Mouse (Mus musculus) heart, embryonic 14.5 days (tissue): ENCODE measurements around the gene Aqp11. TPM values are rescaled to one million over a fixed set of nuclear protein-coding genes. Genes with fewer than 3 reads are reported as not detected.

Source experiments
- ATAC-seq: fragments of 200-750 bp; cut with Nextera tagmentation; 2 replicates; pipeline ENCODE4 v1.8.0; 2017; ENCODE audit warnings: low read depth, moderate TSS enrichment; ENCODE audit not compliant: insufficient number of reproducible peaks, insufficient read depth, low FRiP score
- H3K27ac ChIP-seq, 2 experiments: fragments of 200-500 bp in 1 of 2; fragments of 300-500 bp in 1 of 2; sonication (generic) in 1 of 2; replicated peaks in 1 of 2; 2 replicates each; pipeline ENCODE4 v1.5.1; 2012 to 2014; ENCODE audit warnings: low read depth in 2 of 2, low read length in 2 of 2, control low read depth in 1 of 2, mild to moderate bottlenecking in 1 of 2, mixed read lengths in 1 of 2; ENCODE audit not compliant: control insufficient read depth in 1 of 2, insufficient read depth in 1 of 2
- H3K27me3 ChIP-seq: fragments of 300-500 bp; sonication (generic); 2 replicates; pipeline ENCODE4 v1.6.1; 2014; ENCODE audit warnings: mild to moderate bottlenecking, low read length, control low read depth; ENCODE audit not compliant: control insufficient read depth, insufficient read depth
- H3K36me3 ChIP-seq: fragments of 300-500 bp; sonication (generic); 2 replicates; pipeline ENCODE4 v1.6.1; 2014; ENCODE audit warnings: mild to moderate bottlenecking, control low read depth, low read length, mixed read lengths; ENCODE audit not compliant: control insufficient read depth, insufficient read depth
- H3K4me1 ChIP-seq, 2 experiments: fragments of 200-500 bp in 1 of 2; fragments of 300-500 bp in 1 of 2; sonication (generic) in 1 of 2; 2 replicates each; pipeline ENCODE4 v1.6.1; 2012 to 2014; ENCODE audit warnings: low read length in 2 of 2, control low read depth in 1 of 2, mixed read lengths in 1 of 2; ENCODE audit not compliant: control insufficient read depth in 2 of 2, insufficient read depth in 2 of 2
- H3K4me2 ChIP-seq: fragments of 300-500 bp; sonication (generic); 2 replicates; pipeline ENCODE4 v1.6.1; 2014; ENCODE audit warnings: mild to moderate bottlenecking, low read length
- H3K4me3 ChIP-seq, 2 experiments: fragments of 200-500 bp in 1 of 2; fragments of 300-500 bp in 1 of 2; sonication (generic) in 1 of 2; 2 replicates each; pipeline ENCODE4 v1.5.1; 2012 to 2014; ENCODE audit warnings: low read length in 2 of 2, mild to moderate bottlenecking in 2 of 2, control low read depth in 1 of 2, low read depth in 1 of 2, moderate library complexity in 1 of 2; ENCODE audit not compliant: control insufficient read depth in 1 of 2, insufficient read depth in 1 of 2
- H3K9ac ChIP-seq: fragments of 300-500 bp; sonication (generic); 2 replicates; pipeline ENCODE4 v1.6.1; 2014; ENCODE audit warnings: mild to moderate bottlenecking, low read length
- H3K9me3 ChIP-seq: fragments of 300-500 bp; sonication (generic); 2 replicates; pipeline ENCODE4 v1.6.1; 2016; ENCODE audit warnings: low read length, control low read depth; ENCODE audit not compliant: control insufficient read depth
- WGBS: fragments of 180-500 bp; shearing (Covaris S2); extraction: QIAGEN DNeasy Blood & Tissue Kit; methylation state at CpG from one replicate; pipeline ENCODE4 v1.1.7; 2014; 5-methylcytosine and 5-hydroxymethylcytosine counted together
- polyA plus RNA-seq: library from polyadenylated mRNA; unstranded; fragments of >200 nt; fragmentation: Nextera tagmentation; extraction: Ambion mirVana; gene quantifications from 2 replicates; pipeline ENCODE4 v1.2.1, GENCODE M21; 2014

Aqp11 gene
- polyA plus RNA-seq, 1 experiment from 2014 or later = 2.1 TPM

- Histone ChIP-seq H3K27me3 (no peaks in the 10 kb centered on the region), H3K36me3 (no peaks in the 10 kb centered on the region), H3K4me3 (no peak overlapping the region), H3K4me2 (no peak overlapping the region), H3K9me3 (no peaks in the 10 kb centered on the region), H3K4me1 (peaks cover 0 to 3% of the 10 kb centered on the region in 2 experiments; a peak in 1 of 4 replicates), H3K9ac (no peak overlapping the region), H3K27ac (no peak overlapping the region)
- WGBS = 15% methylated on average over 3 of the region's 3 CpGs
- no peak for ATAC-seq
Measured at GRCm38 (mm10) chr7:97745299-97745698, 7.2 kb upstream of the Aqp11 start.

DNA sequence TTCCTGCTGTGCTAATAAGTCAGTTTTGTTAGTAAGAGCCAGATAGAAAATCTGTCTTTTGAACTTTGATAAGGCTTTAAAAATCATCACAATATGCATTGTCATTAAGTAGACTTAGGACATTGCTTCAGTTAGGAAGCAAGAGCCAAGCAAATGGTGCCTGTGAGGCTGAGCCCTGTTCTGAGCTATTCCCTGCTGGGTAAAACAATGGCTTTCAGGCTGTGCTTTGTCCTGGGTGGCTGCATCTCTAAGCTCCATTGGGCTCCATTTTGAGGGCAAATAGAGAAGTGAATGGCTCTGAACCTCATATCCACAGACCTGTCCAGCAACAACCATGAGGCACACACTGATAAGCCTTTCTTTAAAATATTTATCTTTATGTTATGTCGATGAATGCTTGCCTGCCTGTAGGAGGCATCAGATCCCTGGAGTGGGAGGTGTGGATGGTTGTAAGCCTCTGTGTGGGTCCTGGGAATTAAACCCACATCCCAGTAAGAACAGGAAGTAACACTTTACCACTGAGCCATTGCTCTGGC is 3.7 kb upstream of the Aqp11 start:
- no peak overlapping the region for H3K4me3 ChIP-seq
- H3K36me3 ChIP-seq = no peaks in the 10 kb centered on the region
- no peaks in the 10 kb centered on the region for H3K9me3 ChIP-seq
- no peak overlapping the region for H3K27ac ChIP-seq
- H3K4me1 ChIP-seq = peaks cover 5 to 6% of the 10 kb centered on the region in 2 experiments; a peak in 1 of 4 replicates
- H3K4me2 ChIP-seq = no peak overlapping the region
- peaks cover 1% of the 10 kb centered on the region; the same call in 1 of the 2 replicates for H3K27me3 ChIP-seq
- WGBS = 31% methylated on average over 1 of the region's 1 CpGs
- H3K9ac ChIP-seq = no peak overlapping the region
- ATAC-seq = no peak

DNA sequence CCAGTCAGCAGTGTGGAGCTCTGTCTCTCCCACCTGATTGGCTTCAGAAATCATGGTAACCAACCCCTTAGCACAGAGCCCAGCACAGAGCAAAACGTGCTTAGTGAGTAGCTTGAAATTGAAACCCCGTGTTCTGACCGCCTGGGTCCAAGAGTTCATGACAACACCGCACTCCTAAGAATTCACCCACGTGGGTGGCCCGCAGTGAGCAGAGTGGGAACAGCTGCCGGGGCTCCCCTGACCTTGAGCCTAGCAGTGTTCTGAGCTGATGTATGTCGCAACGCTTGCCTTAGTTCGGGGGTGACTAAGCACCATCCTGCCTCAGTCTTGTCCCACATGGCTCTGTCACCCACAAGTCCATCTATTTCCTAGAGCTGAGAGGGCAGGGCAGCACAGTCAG is 2.9 kb upstream of the Aqp11 start:
- no peak for ATAC-seq
- no peak overlapping the region for H3K9ac ChIP-seq
- no peaks in the 10 kb centered on the region for H3K9me3 ChIP-seq
- peaks cover 5 to 6% of the 10 kb centered on the region in 2 experiments; a peak in 1 of 4 replicates for H3K4me1 ChIP-seq
- no peaks in the 10 kb centered on the region for H3K36me3 ChIP-seq
- peaks cover 2% of the 10 kb centered on the region; the same call in 1 of the 2 replicates for H3K27me3 ChIP-seq
- 81% methylated on average over 10 of the region's 10 CpGs for WGBS
- no peak overlapping the region for H3K27ac ChIP-seq
- H3K4me3 ChIP-seq = no peak overlapping the region
- no peak overlapping the region for H3K4me2 ChIP-seq

DNA sequence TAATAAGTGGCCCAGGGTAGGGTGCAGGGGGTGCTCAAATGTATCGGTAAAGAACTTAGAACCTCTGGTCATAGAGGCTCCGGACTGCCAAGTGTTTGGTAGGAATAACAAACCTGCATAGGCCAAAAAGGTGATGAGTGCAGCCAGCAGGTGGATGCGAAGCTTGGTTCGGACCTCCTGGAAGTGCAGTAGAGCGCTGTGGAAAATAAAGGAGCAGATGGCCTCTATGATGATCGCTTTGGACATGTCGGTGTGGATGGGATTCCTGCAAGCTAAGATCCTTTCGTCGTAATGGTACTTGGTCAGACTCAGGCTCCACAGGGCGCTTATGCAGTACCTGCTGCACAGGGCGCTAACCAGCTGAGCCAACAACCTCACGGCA is 842 bp downstream of the Aqp11 start:
- ATAC-seq = no peak
- H3K27ac ChIP-seq = no peak overlapping the region
- H3K9me3 ChIP-seq = no peaks in the 10 kb centered on the region
- no peaks in the 10 kb centered on the region for H3K36me3 ChIP-seq
- H3K4me3 ChIP-seq = peak overlapping the region; percentile 58 to 62
- H3K27me3 ChIP-seq = peaks cover 2% of the 10 kb centered on the region; the same call in 1 of the 2 replicates
- 7% methylated on average over 12 of the region's 12 CpGs for WGBS
- peak overlapping the region; percentile 99 for H3K4me2 ChIP-seq
- H3K9ac ChIP-seq = peak overlapping the region; percentile 74
- peaks cover 5 to 6% of the 10 kb centered on the region in 2 experiments; a peak in 1 of 4 replicates for H3K4me1 ChIP-seq

DNA sequence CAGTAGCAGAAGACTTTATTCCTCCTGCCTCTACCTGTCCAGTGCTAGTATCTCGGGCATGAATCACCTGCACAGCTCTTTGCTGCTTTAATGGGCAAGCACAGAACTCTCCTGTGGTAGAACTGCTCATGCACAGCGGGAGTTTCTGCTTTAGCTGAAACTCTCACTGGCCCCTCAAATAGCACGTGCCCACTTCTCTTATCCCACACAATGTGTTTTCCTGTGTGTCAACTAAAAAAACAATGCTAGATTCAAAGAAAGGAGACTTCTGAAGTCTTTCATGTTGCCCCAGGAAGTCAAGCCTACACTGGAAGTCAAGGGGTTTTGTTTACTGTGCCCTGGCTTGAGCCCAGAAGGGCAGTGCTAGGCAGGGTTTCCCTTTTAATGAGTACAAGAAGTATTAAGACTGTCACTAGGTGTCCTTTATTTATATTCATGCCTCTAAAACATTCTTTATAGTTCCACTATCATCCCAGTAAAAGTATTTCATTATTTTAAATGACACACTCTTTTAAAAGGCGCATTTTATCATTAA is 2.1 kb downstream of the Aqp11 start:
- Histone ChIP-seq H3K9me3 (no peaks in the 10 kb centered on the region), H3K4me2 (no peak overlapping the region), H3K4me3 (no peak overlapping the region), H3K27me3 (peaks cover 2% of the 10 kb centered on the region; the same call in 1 of the 2 replicates), H3K4me1 (peaks cover 5 to 6% of the 10 kb centered on the region in 2 experiments; a peak in 1 of 4 replicates), H3K27ac (no peak overlapping the region), H3K9ac (no peak overlapping the region), H3K36me3 (no peaks in the 10 kb centered on the region)
- no peak for ATAC-seq
- 54% methylated on average over 4 of the region's 4 CpGs for WGBS

GRCm38 (mm10) chr7:97735021-97735420 is 3.1 kb downstream of the Aqp11 start:
- Histone ChIP-seq H3K27ac (no peak overlapping the region), H3K4me3 (no peak overlapping the region), H3K4me2 (no peak overlapping the region), H3K4me1 (peaks cover 8 to 9% of the 10 kb centered on the region in 2 experiments; a peak in 1 of 4 replicates), H3K27me3 (peaks cover 2% of the 10 kb centered on the region; the same call in 1 of the 2 replicates), H3K9ac (no peak overlapping the region), H3K36me3 (no peaks in the 10 kb centered on the region), H3K9me3 (no peaks in the 10 kb centered on the region)
- WGBS = 73% methylated on average over 8 of the region's 8 CpGs
- ATAC-seq = no peak

DNA sequence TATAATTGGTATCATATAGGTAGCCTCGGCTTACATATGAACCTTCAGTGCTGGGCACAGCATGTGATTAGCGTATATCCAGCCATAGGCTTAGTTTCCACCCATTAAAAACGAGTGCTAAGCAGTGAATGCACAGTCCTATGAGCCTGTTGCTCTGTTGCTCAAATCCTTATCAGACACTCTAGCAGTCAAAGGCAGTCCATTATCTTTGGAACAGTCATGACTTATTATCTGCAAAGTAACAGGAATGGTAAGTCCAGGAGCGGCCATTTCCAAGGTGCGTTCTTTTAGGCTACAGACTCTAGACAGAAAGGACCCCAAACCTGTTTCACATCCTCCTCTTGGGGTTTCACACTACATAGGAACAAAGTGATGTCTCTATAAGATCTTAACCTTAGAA is 4.5 kb downstream of the Aqp11 start:
- no peak overlapping the region for H3K4me3 ChIP-seq
- H3K27me3 ChIP-seq = peaks cover 2% of the 10 kb centered on the region; the same call in 1 of the 2 replicates
- no peak overlapping the region for H3K27ac ChIP-seq
- ATAC-seq = no peak
- 74% methylated on average over 5 of the region's 5 CpGs for WGBS
- H3K36me3 ChIP-seq = no peaks in the 10 kb centered on the region
- H3K4me2 ChIP-seq = no peak overlapping the region
- peaks cover 8 to 9% of the 10 kb centered on the region in 2 experiments; a peak in 1 of 4 replicates for H3K4me1 ChIP-seq
- H3K9ac ChIP-seq = no peak overlapping the region
- no peaks in the 10 kb centered on the region for H3K9me3 ChIP-seq
